Mouse (Mus musculus) liver, adult 2 months (tissue): ENCODE measurements around the gene Rad51.

Source experiments
- CTCF ChIP-seq: fragments of 200-500 bp; IDR thresholded peaks from 2 replicates; pipeline ENCODE4 v1.5.1; 2011; ENCODE audit warnings: low read depth, low read length, control low read depth
- POLR2A ChIP-seq: fragments of 200-500 bp; IDR thresholded peaks from 2 replicates; pipeline ENCODE4 v1.6.1; 2011; ENCODE audit warnings: low read length, control low read depth; ENCODE audit not compliant: insufficient read depth; ENCODE audit errors: extremely low read depth

GRCm38 (mm10) chr2:119172446-119172845 lies 59.9 kb downstream of the Rad51 start:
- TF ChIP-seq POLR2A (no peak), CTCF (no peak)
